Mouse (Mus musculus) embryonic fibroblast, embryonic 13.5 days (primary cell): ENCODE measurements at regions not wholly inside any gene's neighbourhood (a gene's known extent, or its start where the extent isn't known, plus 50 kb on each side); places are given as distances from the start of the nearest gene placed in this dataset.

Source experiments
- H3K27ac ChIP-seq: 2 replicates; pipeline ENCODE4 v1.5.1; 2012; ENCODE audit warnings: low read length, control low read depth, inconsistent platforms; ENCODE audit not compliant: insufficient read depth
- H3K4me1 ChIP-seq: 2 replicates; pipeline ENCODE4 v1.6.1; 2011; ENCODE audit warnings: low read length; ENCODE audit not compliant: control insufficient read depth, insufficient read depth
- H3K4me3 ChIP-seq: 2 replicates; pipeline ENCODE4 v1.5.1; 2011; ENCODE audit warnings: mild to moderate bottlenecking, control low read depth, low read length; ENCODE audit not compliant: insufficient read depth
- CTCF ChIP-seq: IDR thresholded peaks from 2 replicates; pipeline ENCODE4 v1.5.1; 2011; ENCODE audit warnings: mild to moderate bottlenecking, control low read depth, low read length, moderate library complexity, borderline replicate concordance; ENCODE audit not compliant: insufficient read depth
- POLR2A ChIP-seq: IDR thresholded peaks from 2 replicates; pipeline ENCODE4 v1.6.1; 2011; ENCODE audit warnings: low read depth, mild to moderate bottlenecking, control low read depth, low read length, moderate library complexity

DNA sequence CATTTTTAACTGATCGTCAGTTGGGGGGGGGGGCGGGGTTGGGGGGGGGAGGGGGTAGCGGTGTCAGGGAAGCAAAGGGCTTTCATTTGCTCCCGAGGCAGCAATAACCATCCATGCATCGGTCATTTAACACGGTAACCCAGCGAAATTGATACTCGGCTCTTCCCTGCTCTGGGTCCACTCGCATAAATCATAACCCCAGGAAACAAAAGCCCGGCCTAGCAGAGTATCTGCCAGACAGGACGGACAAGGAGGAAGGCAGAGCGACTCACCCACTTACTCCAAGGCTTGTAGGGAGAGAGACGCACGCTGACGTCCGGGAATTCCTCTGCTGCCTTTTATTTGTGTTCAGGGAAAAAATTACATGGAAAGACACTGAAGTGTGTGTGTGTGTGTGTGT is 319.5 kb downstream of the Gm45692 start:
- TF ChIP-seq CTCF (no peak), POLR2A (no peak)
- no peak overlapping the region for H3K27ac ChIP-seq
- H3K4me1 ChIP-seq, result no peaks in the 10 kb centered on the region
- no peak overlapping the region for H3K4me3 ChIP-seq

DNA sequence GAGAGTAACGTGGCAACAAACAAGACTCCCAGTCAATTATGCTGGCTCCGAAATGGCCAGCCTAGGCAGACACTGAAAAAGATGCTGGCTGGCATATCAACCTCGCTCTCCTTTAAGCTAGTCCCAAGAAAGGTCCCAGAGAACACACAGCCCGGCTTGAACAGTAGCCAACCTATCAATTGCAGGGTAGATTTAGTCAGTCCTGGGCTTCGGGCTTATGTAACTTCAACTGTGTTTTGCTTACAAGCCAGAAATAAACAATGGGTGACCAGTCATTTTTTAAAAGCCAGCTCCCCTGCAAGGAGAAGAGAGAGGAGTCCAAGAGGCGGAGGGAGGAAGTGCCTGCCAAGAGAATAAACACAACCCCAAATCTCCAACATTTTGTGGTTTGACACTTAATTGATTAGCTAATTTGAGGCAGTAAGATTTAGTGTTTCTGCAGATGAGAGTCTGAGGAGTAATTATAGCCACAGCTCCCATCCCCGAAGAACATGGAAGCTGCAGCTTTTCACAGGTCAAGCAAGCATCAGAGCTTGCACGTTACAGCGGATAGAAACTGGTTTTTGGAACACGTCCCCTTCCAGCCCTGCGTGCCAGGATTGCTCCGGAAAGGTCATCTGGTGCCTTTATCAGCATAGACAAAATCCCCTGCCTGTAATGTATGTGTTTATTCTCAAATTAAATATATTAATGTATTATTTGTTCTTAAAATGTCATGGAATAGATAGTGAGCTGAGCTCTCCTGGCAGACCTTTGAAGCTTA is 322.1 kb downstream of the Gm45692 start:
- H3K27ac ChIP-seq, result no peak overlapping the region

DNA sequence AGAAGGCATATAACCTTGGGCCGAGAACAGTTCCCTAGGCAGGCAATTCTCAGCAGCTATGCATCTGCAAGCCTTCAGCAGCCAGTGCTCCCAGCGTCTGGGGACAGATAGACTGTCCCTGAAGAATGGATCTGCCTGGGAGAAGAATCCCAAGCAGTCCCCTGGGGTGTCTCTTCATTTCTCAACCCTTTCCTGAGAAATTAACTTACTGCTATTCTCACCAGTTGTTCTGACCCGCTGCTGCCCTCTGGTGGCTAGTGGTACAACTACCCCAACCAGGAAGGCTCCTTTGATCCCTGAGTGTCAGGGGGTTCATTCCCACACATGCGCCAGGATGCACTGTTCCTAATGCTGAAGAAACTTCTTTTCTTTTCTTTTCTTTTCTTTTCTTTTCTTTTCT is 323.7 kb downstream of the Gm45692 start:
- no peak overlapping the region for H3K27ac ChIP-seq
- no peak for TF ChIP-seq POLR2A
- TF ChIP-seq CTCF, result peak; percentile 61; the same call in 1 of the 2 replicates
- no peak overlapping the region for H3K4me3 ChIP-seq
- no peaks in the 10 kb centered on the region for H3K4me1 ChIP-seq

More for the DNA sequence above, 322.1 kb downstream of the Gm45692 start:
- no peaks in the 10 kb centered on the region for H3K4me1 ChIP-seq
- no peak overlapping the region for H3K4me3 ChIP-seq
- no peak for TF ChIP-seq POLR2A
- TF ChIP-seq CTCF, result no peak

DNA sequence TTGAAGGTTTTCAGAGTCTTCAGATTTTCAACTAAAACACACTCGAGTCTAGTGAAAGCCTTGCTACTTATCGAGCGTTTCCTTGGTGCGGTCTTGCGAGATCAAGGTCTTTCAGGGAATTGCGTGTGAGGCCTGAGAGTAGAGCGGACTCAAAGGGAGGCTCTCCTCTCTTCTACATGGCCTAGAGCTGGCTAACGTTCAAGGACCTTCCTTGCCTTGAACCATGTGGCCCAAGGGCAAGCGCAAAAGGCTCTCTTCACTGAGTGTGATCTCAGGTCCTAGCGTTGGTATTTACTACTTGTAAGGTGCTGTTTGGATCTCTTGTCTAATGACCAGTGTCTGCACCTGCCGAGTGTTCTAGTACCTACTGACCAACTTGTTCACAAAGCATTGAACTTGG is 324.4 kb downstream of the Gm45692 start:
- TF ChIP-seq CTCF (no peak), POLR2A (no peak)
- Histone ChIP-seq H3K4me1 (no peaks in the 10 kb centered on the region), H3K4me3 (no peak overlapping the region), H3K27ac (no peak overlapping the region)

DNA sequence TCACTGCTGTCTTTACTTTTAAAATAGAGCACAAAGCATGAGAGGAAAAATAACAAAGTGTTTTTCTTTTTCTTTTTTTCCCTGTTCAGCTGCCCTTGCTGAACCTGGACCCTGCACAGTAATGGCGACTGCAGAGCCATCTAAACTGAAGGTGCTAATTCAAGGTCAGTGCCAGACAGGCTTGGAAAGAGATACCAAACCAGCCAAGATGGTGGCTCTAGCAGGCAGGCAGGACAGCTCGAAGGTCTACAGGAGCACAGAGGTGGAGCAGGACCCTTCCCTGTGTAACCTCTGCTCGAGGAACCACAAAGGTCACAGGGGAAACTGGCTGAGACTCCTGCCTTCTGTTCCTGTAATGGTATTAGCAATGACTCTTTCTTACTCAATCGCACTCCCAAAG is 326.7 kb downstream of the Gm45692 start:
- no peaks in the 10 kb centered on the region for H3K4me1 ChIP-seq
- no peak for TF ChIP-seq POLR2A
- no peak for TF ChIP-seq CTCF
- H3K4me3 ChIP-seq, result no peak overlapping the region
- no peak overlapping the region for H3K27ac ChIP-seq

DNA sequence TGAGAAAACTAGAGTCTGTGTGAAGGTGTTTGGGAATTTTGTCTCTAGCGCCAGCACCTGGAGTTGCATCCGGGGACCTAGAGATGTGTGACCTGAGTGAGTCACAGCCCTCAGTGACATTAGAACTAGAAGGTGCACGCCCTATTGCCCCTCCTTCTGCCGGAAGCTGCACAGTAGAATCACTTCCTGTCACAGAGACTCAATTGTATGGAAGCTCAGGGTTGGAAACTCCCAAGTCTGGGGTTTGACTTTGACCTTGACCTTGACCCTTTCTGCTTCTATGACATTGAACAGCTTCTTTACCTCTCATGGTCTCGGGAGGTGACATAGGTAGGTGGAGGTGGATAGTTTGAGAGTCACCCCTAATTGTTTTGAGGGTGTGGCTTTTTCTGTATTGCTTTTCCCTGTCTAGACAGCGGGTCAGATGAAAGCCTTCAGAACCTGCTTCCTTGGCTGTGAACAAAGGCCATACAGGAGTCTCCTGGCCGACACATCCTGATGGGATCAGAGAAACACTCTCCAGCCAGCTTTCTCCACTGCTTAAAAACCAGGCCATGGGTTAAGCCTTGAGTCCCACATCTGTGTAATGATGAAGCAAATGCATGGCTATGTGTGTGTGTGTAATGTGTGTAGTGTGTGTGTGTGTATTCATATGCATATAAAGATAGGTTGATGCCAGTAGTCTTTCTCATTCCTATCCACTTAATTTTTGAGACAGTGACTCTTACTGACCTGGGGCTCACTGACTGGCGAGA is 328.7 kb downstream of the Gm45692 start:
- Histone ChIP-seq H3K4me3 (no peak overlapping the region), H3K4me1 (no peaks in the 10 kb centered on the region), H3K27ac (no peak overlapping the region)
- no peak for TF ChIP-seq POLR2A
- no peak for TF ChIP-seq CTCF

DNA sequence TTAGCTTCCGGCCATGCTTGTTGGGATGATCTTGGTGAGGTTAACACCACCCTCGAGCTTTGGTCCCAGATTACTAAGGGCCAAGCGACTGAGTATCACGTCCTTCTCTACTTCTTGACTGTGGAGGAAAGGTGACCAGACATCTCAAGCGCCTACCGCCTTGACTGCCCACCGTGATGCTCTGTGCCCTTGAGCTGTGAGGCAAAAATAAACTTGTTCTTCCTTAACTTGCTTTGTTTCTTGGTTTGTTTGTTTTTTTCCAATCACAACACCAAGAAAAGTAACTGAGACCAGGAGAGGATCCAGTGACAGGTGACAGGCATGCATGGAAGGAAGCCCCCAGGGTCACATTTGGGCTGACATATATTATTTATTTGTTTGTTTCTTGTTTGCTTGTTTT is 330.0 kb downstream of the Gm45692 start:
- Histone ChIP-seq H3K4me3 (no peak overlapping the region), H3K27ac (no peak overlapping the region), H3K4me1 (no peaks in the 10 kb centered on the region)
- no peak for TF ChIP-seq CTCF
- TF ChIP-seq POLR2A, result no peak

DNA sequence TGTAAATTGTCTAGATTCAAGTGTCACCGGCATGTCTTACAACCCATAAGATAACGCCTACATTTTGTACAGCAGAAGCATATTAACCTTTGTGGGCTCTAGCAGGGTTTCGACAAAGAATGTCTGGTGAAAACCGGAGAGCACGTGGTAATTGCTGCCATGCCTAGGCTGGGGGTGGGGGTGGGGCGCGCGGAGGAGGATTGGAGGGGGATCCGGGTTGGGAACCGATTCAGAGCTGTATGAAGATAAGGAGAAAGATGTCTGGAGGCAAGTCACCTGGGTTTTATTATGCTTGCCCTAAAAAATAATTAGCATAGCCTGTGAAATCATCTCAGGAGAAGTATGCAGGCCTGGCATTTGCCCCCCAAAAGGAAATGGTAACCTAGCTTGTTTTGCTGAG is 331.2 kb downstream of the Gm45692 start:
- TF ChIP-seq POLR2A, result no peak
- TF ChIP-seq CTCF, result no peak
- H3K4me1 ChIP-seq, result no peaks in the 10 kb centered on the region
- no peak overlapping the region for H3K27ac ChIP-seq
- H3K4me3 ChIP-seq, result no peak overlapping the region

DNA sequence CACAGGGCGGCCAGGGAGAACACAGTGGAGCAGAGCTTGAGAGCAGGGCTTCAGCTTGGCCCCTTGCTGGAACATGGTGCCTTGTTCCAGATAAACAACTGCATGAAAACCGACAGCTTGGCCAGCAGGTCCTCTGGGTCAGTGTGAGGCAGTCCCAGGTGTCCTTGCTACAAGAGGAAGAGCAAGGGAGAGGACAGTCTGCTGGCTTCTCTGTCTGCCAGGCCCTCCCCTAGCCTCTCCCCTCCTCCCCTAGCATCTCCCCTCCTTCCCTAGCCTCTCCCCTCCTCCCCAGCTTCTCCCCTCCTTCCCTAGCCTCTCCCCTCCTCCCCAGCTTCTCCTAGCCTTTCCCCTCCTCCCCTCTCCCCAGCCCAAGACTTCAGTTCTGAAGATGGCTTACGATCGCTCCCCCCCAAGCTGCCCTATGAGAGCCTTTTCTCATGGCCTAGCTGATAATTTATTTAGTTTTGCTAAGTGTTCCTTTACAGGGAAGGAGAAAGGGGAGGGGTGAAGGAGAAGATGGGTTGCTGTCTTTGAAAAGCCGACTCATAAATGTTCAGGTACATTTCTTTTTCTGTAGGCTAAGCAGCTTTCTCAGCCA is 333.7 kb downstream of the Gm45692 start:
- H3K4me3 ChIP-seq, result no peak overlapping the region
- no peak overlapping the region for H3K27ac ChIP-seq
- no peaks in the 10 kb centered on the region for H3K4me1 ChIP-seq
- TF ChIP-seq CTCF (no peak), POLR2A (no peak)

DNA sequence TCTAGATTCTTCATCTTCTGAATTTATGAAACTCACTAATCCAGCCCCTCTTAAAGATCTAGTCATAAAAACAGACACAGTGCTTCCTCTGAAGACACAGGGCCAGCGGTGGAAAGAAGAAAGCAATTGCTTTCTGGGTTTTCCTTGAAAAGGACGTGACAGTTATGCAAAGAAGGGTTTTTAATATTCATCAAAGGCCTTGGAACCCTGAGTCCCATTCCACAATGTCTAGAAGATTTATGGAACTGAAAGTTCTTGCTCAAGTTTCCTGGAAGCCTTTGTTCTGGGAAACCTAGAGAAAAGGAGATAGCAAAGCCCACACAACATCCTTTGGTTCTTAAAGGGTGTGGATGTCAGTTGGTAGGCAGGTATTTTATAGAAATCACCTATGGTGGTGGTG is 346.0 kb downstream of the Gm45692 start:
- Histone ChIP-seq H3K4me3 (no peak overlapping the region), H3K4me1 (no peaks in the 10 kb centered on the region), H3K27ac (no peak overlapping the region)
- TF ChIP-seq POLR2A (no peak), CTCF (no peak)
